Comparison of ENCODE assay signal across 8 mouse cellular contexts in the genomic region with DNA sequence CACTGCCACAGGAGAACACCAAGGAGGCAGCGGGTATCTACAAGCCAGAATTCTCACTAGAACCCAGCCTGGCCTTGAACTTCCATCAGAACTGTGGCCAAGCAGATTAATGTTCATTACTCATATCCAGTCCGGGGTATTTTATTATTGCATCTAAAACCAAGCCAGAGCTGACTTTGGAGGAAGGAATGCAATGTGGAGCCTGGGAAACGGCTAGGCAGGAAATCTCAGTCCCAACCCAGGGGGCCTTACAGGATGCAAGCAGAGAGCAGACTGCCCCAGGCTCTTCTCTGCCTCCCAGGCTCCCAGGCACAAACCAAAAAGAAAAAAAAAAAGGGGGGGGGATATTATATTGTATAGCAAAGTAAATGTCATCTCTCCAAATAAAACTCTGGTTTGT. TPM values are rescaled to one million over a fixed set of nuclear protein-coding genes. Genes with fewer than 3 reads are reported as not detected.
DNase-seq lines count a peak whose midpoint lies in the region; TF ChIP-seq lines count a peak whose summit lies in the region.

No protein-coding gene starts in this region.

- in situ Hi-C loops in ES-E14 (cut with MboI; ENCODE audit: low sequenced_read_pairs in 2 of 2, unreplicated experiment in 2 of 2) = no loop called here

- peaks cover 1% of the 10 kb centered on the region for H3K79me2 ChIP-seq in heart, adult 2 months (replicated peaks; ENCODE audit: control insufficient read depth, insufficient read depth, low read length)

- TF ChIP-seq POLR2A in heart, adult 2 months (IDR thresholded peaks at IDR 0.05; ENCODE audit: insufficient read depth, low read depth, low read length) = no peak

- H3K36me3 ChIP-seq in ES-E14 (ENCODE audit: control insufficient read depth, insufficient read depth, low read length, poor library complexity, severe bottlenecking) = no peaks in the 10 kb centered on the region
- peaks cover 32% of the 10 kb centered on the region for H3K36me3 ChIP-seq in heart, adult 2 months (ENCODE audit: control insufficient read depth, insufficient read depth, low read length)

- H3K9ac ChIP-seq in ES-E14 (ENCODE audit: insufficient read depth, low read depth, low read length, poor library complexity, severe bottlenecking) = no peak overlapping the region; the same call in 1 of the 2 replicates
- H3K9ac ChIP-seq in heart, adult 2 months (ENCODE audit: low read depth, low read length) = no peak overlapping the region

- H3K9me3 ChIP-seq in ES-E14 (ENCODE audit: control insufficient read depth, insufficient read depth, low read depth, low read length) = no peaks in the 10 kb centered on the region

- intact Hi-C loops in heart, adult 2 months (cut with DNase I) = loop anchor here (5.0 to 10.0 kb wide), 2 partner anchors 62 to 356 kb away; a partner anchor contains a TSS

- H3K27ac ChIP-seq in ES-E14 (ENCODE audit: insufficient read depth, low read depth, low read length, poor library complexity, severe bottlenecking) = no peak overlapping the region; the same call in 1 of the 2 replicates
- peak overlapping the region; percentile 87 for H3K27ac ChIP-seq in heart, adult 2 months

- 12% methylated on average over 3 of the region's 3 CpGs for WGBS in heart, adult 2 months

- no peak for TF ChIP-seq CTCF in heart, adult 2 months (IDR thresholded peaks at IDR 0.05)

- no peak for DNase-seq in ES-E14 (ENCODE audit: low read depth, low spot score)
- peak; percentile 56 for DNase-seq in adrenal gland, postnatal 25 days
- peak; percentile 40 to 41 for DNase-seq in heart, adult 2 months
- DNase-seq in kidney, adult 18-20 months = peak; percentile 23
- peak; percentile 29 for DNase-seq in lung, postnatal 10 days
- no peak for DNase-seq in right cerebral cortex, postnatal 10 days (ENCODE audit: low spot score in 2 of 2)
- no peak for DNase-seq in spleen, postnatal 14 days (ENCODE audit: low spot score in 2 of 2)
- no peak for DNase-seq in cerebellum, adult 11-12 months

- H3K4me1 ChIP-seq in ES-E14 (ENCODE audit: control insufficient read depth in 2 of 2, insufficient read depth in 2 of 2, low read length in 2 of 2, poor library complexity in 1 of 2) = peaks cover 4 to 7% of the 10 kb centered on the region in 2 experiments
- H3K4me1 ChIP-seq in heart, adult 2 months (ENCODE audit: control insufficient read depth, insufficient read depth, low read length) = peaks cover 9% of the 10 kb centered on the region

- peak overlapping the region; percentile 50 to 91; a peak in 3 of 4 replicates for H3K4me3 ChIP-seq in ES-E14 (ENCODE audit: insufficient read depth in 1 of 2, low read depth in 1 of 2, low read length in 2 of 2, poor library complexity in 1 of 2, severe bottlenecking in 1 of 2)
- peak overlapping the region; percentile 29 for H3K4me3 ChIP-seq in heart, adult 2 months

- no peaks in the 10 kb centered on the region for H3K27me3 ChIP-seq in heart, adult 2 months (ENCODE audit: control insufficient read depth, insufficient read depth, low read length)

- TF ChIP-seq EP300 in heart, adult 2 months (IDR thresholded peaks at IDR 0.05; ENCODE audit: insufficient read depth, low read depth, low read length) = no peak

TF ChIP-seq in ES-E14, 5 proteins besides CTCF, POLR2A, EP300 and RAD21:
- TF ChIP-seq CHD2 (IDR thresholded peaks at IDR 0.05; ENCODE audit: low read depth, low read length) = no peak
- no peak for TF ChIP-seq ZC3H11A (IDR thresholded peaks at IDR 0.05; ENCODE audit: borderline replicate concordance, low read depth, low read length)
- peak; percentile 44; the same call in 1 of the 2 replicates for TF ChIP-seq ZNF384 (IDR thresholded peaks at IDR 0.05; ENCODE audit: low read depth, low read length)
- no peak for TF ChIP-seq MAFK (IDR thresholded peaks at IDR 0.05; ENCODE audit: insufficient read depth, low read depth, low read length)

RNA-seq across cellular contexts. Expression of a gene that starts 1.8 kb away (rescaled TPM):
- total RNA-seq in ES-E14 (2012; rRNA removed) = 15.0 and 19.5 TPM in 2 replicates
- 29.9 and 58.2 TPM in 2 replicates for total RNA-seq in adrenal gland, postnatal 25 days (2021)
- 10 to 100 TPM; 18.3 to 22.5 TPM for total RNA-seq in heart, adult 2 months (2021)
- 8.1 and 11.4 TPM in 2 replicates for polyA plus RNA-seq in heart, adult 2 months (2012; rRNA removed)

RNA-seq across cellular contexts. Expression of a gene that starts 44.7 kb away (rescaled TPM):
- 0.11 and 0.22 TPM in 2 replicates for total RNA-seq in ES-E14 (2012; rRNA removed)
- 0.61 TPM in 1 of 2 replicates, not detected in the other for total RNA-seq in adrenal gland, postnatal 25 days (2021)
- total RNA-seq in heart, adult 2 months (2021) = 100 to 1,000 TPM; 422 to 470 TPM
- polyA plus RNA-seq in heart, adult 2 months (2012; rRNA removed) = 180 and 297 TPM in 2 replicates

Comparison
In these comparisons a context has a peak if more than half of its experiments do, and no peak if none do; other contexts are left out.
1. DNase-seq: peak in adrenal gland, postnatal 25 days (single experiment), heart, adult 2 months (2 of 2), kidney, adult 18-20 months (single experiment) and lung, postnatal 10 days (single experiment); none in ES-E14 (single experiment), right cerebral cortex, postnatal 10 days (0 of 2), spleen, postnatal 14 days (0 of 2) and cerebellum, adult 11-12 months (single experiment).
2. RNA of a gene that starts 44.7 kb away (total RNA-seq): 422 to 470 TPM in heart, adult 2 months; 0.61 TPM in adrenal gland, postnatal 25 days and 0.11 to 0.22 TPM in ES-E14; every median in the first group is over 100 times any median in the second.